Mouse (Mus musculus): ENCODE data around the gene Gm10799. TPM values are rescaled to one million over a fixed set of nuclear protein-coding genes. Genes with fewer than 3 reads are reported as not detected.
A peak's percentile ranks its signal among the peaks of the same experiment; 100 is the strongest.
"Not testable (repeated sequence)": the region's sequence is repeated elsewhere in the genome, so short reads cannot be mapped to it uniquely, and the experiment has no call there.

The Gm10799 gene
- not detected for total RNA-seq (2021)
- long read RNA-seq, experiment 1: 0 reads
- long read RNA-seq, experiment 2: 0 reads

- intact Hi-C loops (cut with DNase I): loop anchor here (1.0 kb wide), 1 partner anchor 27 kb away; the partner anchor contains the start of gene Cd59a
- not testable (repeated sequence) for DNase-seq
Measured at GRCm38 (mm10) chr2:104068450-104068849, at the start of gene Gm10799. Gm10799 (minus strand) TSS chr2:104068550.

DNA sequence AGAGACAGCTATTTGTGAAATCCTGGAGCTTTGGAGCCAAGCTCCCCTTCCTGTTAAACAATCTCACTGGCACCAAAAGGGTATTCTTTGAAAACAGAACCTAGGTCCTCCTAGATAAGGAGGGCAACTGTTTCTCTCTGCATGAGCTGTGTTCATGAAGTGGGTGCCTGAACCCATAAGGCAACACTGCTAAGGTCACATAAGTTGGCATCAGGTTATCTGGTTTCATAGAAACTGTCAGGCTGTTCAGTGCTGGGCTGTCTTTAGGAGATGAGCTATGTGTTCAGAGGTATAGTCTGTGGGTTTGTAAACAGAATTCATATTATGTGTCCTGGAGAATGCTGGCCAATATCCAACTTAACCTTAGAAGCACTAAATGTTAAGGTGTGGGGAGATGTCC is 48.8 kb upstream of the Gm10799 start:
- intact Hi-C loops (cut with DNase I); DNase-seq: not testable (repeated sequence)

GRCm38 (mm10) chr2:104114898-104115297 is 46.5 kb upstream of the Gm10799 start:
- intact Hi-C loops (cut with DNase I): no loop called here
- DNase-seq: no peak

- DNase-seq; intact Hi-C loops (cut with DNase I): not testable (repeated sequence)
Measured at GRCm38 (mm10) chr2:104113563-104113962, 45.2 kb upstream of the Gm10799 start.

DNA sequence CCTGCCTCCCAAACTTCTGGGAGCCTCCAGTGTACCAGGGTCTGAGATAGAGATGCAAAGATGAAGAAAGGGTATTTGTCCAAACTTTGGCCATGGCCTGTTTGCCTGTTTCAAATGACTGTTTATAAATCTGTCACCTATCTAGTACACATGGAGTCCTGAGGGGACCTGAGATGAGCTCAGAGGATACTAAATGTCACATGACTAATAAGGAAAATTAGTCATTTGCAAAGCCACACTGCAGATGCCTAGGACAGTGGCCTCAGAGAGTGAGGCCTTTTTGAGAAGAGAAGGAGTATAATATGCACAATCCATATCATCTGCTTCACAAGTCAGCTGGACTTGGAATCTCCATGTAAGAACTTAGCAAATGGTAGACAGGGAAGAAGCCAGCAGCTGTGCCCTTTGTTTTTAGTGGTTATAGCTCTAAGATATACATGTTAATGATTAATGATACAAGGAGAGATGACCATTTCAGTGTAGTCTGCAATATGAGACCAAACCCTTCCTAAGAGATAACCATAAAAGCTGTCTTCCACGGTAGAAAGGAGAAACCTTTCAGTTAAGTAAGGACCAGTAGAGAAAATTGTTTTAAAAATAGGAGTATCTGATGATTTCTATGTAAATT is 42.9 kb upstream of the Gm10799 start:
- intact Hi-C loops (cut with DNase I); DNase-seq: not testable (repeated sequence)

GRCm38 (mm10) chr2:104110031-104110430 is 41.7 kb upstream of the Gm10799 start:
- intact Hi-C loops (cut with DNase I): no loop called here
- no peak for DNase-seq

DNA sequence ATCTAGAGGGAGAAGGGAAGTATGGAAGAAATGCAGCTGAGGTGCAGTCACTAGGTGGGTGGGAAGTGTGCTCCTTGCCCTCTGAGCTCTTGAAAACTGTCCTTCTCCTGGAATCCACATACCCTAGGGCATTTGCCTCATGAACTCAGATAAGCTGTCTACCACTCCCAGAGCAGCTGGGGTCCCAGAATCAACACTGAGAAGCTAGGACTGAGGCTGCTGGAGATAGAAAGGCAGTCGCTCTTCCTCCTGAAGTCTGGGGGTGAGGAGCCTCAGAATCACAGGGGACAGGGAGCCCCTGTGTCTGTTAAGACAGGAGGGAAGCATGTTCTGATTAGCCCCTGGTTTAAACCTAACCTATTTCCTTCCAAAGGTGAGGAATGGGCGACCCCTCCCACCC is 41.2 kb upstream of the Gm10799 start:
- no peak for DNase-seq
- intact Hi-C loops (cut with DNase I): no loop called here

- intact Hi-C loops (cut with DNase I); DNase-seq: not testable (repeated sequence)
Measured at GRCm38 (mm10) chr2:104109021-104109420, 40.7 kb upstream of the Gm10799 start.

GRCm38 (mm10) chr2:104104800-104105199 is 36.5 kb upstream of the Gm10799 start:
- no peak for DNase-seq
- intact Hi-C loops (cut with DNase I): no loop called here

- intact Hi-C loops (cut with DNase I): loop anchor here (10.0 kb wide), 1 partner anchor 65 kb away; no protein-coding TSS in a partner anchor
- DNase-seq: no peak
Measured at GRCm38 (mm10) chr2:104099946-104100345, 31.6 kb upstream of the Gm10799 start.

DNA sequence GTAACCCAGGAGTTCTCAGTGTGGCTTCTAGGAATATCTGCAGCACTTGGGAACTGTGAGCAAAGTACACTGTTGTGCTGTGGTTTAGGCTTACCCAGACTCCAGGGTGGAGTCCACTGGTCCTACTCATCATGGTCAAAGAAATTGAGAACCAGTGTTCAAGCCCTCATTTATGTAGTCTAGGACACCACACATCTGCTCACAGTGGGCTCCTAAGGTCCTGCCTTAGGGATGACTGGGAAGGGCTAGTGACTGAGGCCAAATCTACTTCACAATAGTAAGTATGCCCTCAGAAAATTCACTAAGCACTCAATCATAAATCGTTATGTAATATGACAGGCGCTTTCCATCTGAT is 30.9 kb upstream of the Gm10799 start:
- intact Hi-C loops (cut with DNase I): loop anchor here (10.0 kb wide), 1 partner anchor 64 kb away; no protein-coding TSS in a partner anchor
- DNase-seq: no peak

- no peak for DNase-seq
- intact Hi-C loops (cut with DNase I): loop anchor here (10.0 kb wide), 1 partner anchor 64 kb away; no protein-coding TSS in a partner anchor
Measured at GRCm38 (mm10) chr2:104098529-104099230, 30.3 kb upstream of the Gm10799 start.

GRCm38 (mm10) chr2:104097396-104097795 is 29.0 kb upstream of the Gm10799 start:
- not testable (repeated sequence) for DNase-seq
- intact Hi-C loops (cut with DNase I): loop anchor here (10.0 kb wide), 1 partner anchor 63 kb away; no protein-coding TSS in a partner anchor

GRCm38 (mm10) chr2:104096796-104097195 is 28.4 kb upstream of the Gm10799 start:
- intact Hi-C loops (cut with DNase I): loop anchor here (10.0 kb wide), 1 partner anchor 62 kb away; no protein-coding TSS in a partner anchor
- not testable (repeated sequence) for DNase-seq

DNA sequence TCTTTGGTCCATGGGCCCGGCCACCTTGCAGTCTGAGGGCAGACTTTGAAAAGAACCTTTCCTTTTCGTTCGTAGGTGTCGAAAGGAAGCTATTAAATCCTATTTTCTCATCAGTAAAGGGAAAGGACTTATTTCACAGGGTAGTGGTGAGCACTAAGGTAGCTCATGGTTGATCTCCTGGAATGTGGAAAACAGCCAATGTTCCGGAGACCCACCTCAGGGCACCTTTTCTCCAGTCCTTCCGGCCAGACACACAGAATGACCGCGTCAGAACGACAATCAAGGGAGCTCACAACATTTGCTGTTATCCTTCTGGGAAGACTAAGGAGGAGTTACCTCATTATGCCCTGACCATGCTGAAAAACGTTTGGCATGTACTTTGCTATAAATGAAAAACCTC is 27.9 kb upstream of the Gm10799 start:
- intact Hi-C loops (cut with DNase I): loop anchor here (10.0 kb wide), 1 partner anchor 61 kb away; no protein-coding TSS in a partner anchor
- no peak for DNase-seq

DNA sequence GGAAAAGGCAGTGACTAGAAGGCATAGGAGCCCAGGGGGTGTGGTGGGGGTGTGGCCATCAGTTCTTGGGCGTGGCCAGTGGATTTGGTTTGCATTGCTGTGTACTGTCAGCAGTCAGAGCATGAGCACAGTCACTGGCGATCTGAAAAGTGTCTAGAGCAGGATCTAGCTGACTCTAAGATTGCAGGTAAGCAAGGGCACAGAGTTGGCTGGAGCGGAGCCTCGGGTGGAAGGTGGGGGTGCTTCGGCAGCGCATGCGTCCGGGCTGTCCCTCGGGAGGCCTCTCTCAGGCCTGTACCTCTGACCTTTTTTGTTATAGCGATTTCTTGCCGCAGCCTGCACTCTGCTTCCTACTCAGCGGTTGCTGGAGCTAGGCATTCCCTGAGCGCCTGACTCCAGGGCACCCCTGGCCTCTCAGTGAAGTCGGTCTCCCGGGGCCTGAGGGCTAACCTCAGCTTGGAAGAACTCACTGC is 27.4 kb upstream of the Gm10799 start, which contains the start of gene Cd59a:
Gene Cd59a, plus strand, starts transcription at position 61 of the 473 bp plus-strand sequence.
- intact Hi-C loops (cut with DNase I): loop anchor here (1.0 to 10.0 kb wide), 2 partner anchors 27 to 61 kb away; partner anchors contain the start of gene Gm10799
- DNase-seq: peak; percentile 74 to 87

GRCm38 (mm10) chr2:104093305-104093704 is 25.0 kb upstream of the Gm10799 start:
- intact Hi-C loops (cut with DNase I): loop anchor here (10.0 kb wide), 1 partner anchor 59 kb away; no protein-coding TSS in a partner anchor
- no peak for DNase-seq

- intact Hi-C loops (cut with DNase I): not testable (repeated sequence)
Measured at GRCm38 (mm10) chr2:104087562-104087961, 19.2 kb upstream of the Gm10799 start.

GRCm38 (mm10) chr2:104084027-104084426 is 15.7 kb upstream of the Gm10799 start:
- DNase-seq: not testable (repeated sequence)

More at GRCm38 (mm10) chr2:104087562-104087961, 19.2 kb upstream of the Gm10799 start:
- DNase-seq: not testable (repeated sequence)

GRCm38 (mm10) chr2:104082474-104082873 is 14.1 kb upstream of the Gm10799 start:
- intact Hi-C loops (cut with DNase I): no loop called here
- no peak for DNase-seq

More at GRCm38 (mm10) chr2:104084027-104084426, 15.7 kb upstream of the Gm10799 start:
- intact Hi-C loops (cut with DNase I): not testable (repeated sequence)

Data from heart, postnatal 14 days (tissue).